Mouse (Mus musculus): ENCODE measurements at regions not wholly inside any gene's neighbourhood (a gene's known extent, or its start where the extent isn't known, plus 50 kb on each side); places are given as distances from the start of the nearest gene placed in this dataset.

- H3K4me3 ChIP-seq (replicated peaks; ENCODE audit: low read length): peak overlapping the region; percentile 23; the same call in 1 of the 2 replicates
- H3K4me2 ChIP-seq (ENCODE audit: low read depth, low read length): peak overlapping the region; percentile 45; the same call in 1 of the 2 replicates
- peak; percentile 74 for ATAC-seq (ENCODE audit: insufficient read depth, low FRiP score)
- H3K9ac ChIP-seq (ENCODE audit: low read length): peak overlapping the region; percentile 44; the same call in 1 of the 2 replicates
- H3K9me3 ChIP-seq (replicated peaks; ENCODE audit: control insufficient read depth, low read length): no peaks in the 10 kb centered on the region
- no peaks in the 10 kb centered on the region for H3K4me1 ChIP-seq (ENCODE audit: control insufficient read depth, insufficient read depth, low read length)
- H3K27ac ChIP-seq (ENCODE audit: low read length): no peak overlapping the region
- H3K27me3 ChIP-seq (ENCODE audit: control insufficient read depth, insufficient read depth, low read length): no peaks in the 10 kb centered on the region
- no peaks in the 10 kb centered on the region for H3K36me3 ChIP-seq (ENCODE audit: control insufficient read depth, insufficient read depth, low read length)
- 16% methylated on average over 18 of the region's 18 CpGs for WGBS
These were observed 99.0 kb upstream of the Slc7a12 start for GRCm38 (mm10) chr3:14381421-14381992.

DNA sequence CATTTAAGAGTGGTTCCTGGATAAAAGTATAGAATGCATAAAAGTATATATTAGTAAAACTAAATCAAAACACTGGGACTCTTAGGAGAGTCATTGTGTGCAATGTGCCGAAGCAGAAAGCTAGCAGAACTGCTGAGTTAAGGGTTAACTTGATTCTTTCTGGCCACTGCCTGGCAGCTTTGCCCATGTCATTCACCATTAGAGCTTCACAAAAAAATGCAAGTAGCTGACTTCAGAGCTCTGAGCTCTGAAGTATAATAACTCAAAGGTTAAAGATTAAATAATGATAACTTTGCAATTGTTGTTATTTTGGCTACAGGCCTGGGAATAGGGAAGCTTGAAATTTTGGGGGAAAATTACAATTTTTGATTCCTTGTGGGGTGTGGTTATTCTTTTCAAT, 89.8 kb upstream of the Slc7a12 start:
- Histone ChIP-seq H3K27me3 (ENCODE audit: control insufficient read depth, insufficient read depth, low read length) (no peaks in the 10 kb centered on the region), H3K9ac (ENCODE audit: low read length) (no peak overlapping the region), H3K9me3 (replicated peaks; ENCODE audit: control insufficient read depth, low read length) (no peaks in the 10 kb centered on the region), H3K4me3 (replicated peaks; ENCODE audit: low read length) (no peak overlapping the region), H3K27ac (ENCODE audit: low read length) (no peak overlapping the region), H3K4me1 (ENCODE audit: control insufficient read depth, insufficient read depth, low read length) (no peaks in the 10 kb centered on the region), H3K36me3 (ENCODE audit: control insufficient read depth, insufficient read depth, low read length) (no peaks in the 10 kb centered on the region), H3K4me2 (ENCODE audit: low read depth, low read length) (no peak overlapping the region)
- no peak for ATAC-seq (ENCODE audit: insufficient read depth, low FRiP score)
- 79% methylated on average over 1 of the region's 1 CpGs for WGBS

DNA sequence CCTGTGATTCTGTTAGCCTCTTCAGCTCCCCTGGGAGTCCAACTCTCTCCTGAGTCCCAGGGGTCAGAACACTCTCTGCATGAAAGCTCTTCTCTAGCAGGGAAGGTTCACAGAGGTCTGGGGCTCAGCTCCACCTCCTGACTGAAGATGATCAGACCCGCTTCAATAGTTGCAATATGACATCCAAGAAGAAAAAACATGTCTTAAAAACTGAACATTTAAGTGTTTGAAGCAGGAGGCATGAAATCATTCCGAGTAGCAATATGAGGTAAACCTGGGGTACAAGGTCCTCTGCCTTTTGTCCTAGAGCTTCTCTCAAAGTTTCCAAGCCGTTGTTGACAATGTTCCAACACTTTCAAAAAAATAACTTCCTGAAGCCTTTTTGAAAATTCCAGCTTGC, 81.8 kb upstream of the Slc7a12 start:
- Histone ChIP-seq H3K9me3 (replicated peaks; ENCODE audit: control insufficient read depth, low read length) (no peaks in the 10 kb centered on the region), H3K4me2 (ENCODE audit: low read depth, low read length) (no peak overlapping the region), H3K9ac (ENCODE audit: low read length) (no peak overlapping the region), H3K4me1 (ENCODE audit: control insufficient read depth, insufficient read depth, low read length) (no peaks in the 10 kb centered on the region), H3K27ac (ENCODE audit: low read length) (no peak overlapping the region), H3K4me3 (replicated peaks; ENCODE audit: low read length) (no peak overlapping the region), H3K27me3 (ENCODE audit: control insufficient read depth, insufficient read depth, low read length) (no peaks in the 10 kb centered on the region), H3K36me3 (ENCODE audit: control insufficient read depth, insufficient read depth, low read length) (no peaks in the 10 kb centered on the region)
- 77% methylated on average over 3 of the region's 3 CpGs for WGBS
- no peak for ATAC-seq (ENCODE audit: insufficient read depth, low FRiP score)

DNA sequence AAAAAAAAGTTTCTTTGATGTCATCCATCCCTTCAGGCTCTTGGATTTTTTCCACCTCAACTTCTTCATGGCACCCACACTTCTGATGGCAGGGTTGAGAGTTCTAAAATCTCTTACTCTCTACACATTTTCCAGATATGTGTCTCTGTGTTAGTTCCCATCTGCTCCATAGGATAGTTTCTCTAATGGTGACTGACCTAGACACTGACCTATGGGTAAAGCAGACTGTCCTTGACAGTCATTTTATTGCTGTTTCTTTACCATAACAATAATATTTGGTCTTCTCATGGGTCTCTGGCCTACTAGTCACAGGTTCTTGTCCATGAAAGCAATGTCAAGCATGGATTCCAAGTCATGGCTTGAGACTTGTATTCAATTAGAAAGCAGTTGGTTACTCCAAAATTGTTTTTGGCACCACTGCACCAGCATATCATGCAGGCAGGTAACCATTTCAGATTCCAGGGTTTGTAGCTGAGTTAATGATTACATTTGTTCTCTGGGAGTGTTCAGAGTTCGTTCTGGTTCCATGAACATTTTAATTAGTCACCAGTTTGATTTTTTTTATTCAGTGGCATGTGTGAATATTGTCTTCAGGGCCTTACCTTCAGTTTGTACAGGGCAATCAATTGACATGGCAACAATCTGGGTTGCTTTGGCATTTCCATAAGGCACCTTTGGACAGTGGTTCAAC, 71.9 kb upstream of the Slc7a12 start:
- WGBS: 73% methylated on average over 1 of the region's 1 CpGs
- ATAC-seq (ENCODE audit: insufficient read depth, low FRiP score): no peak
- Histone ChIP-seq H3K9ac (ENCODE audit: low read length) (no peak overlapping the region), H3K36me3 (ENCODE audit: control insufficient read depth, insufficient read depth, low read length) (no peaks in the 10 kb centered on the region), H3K4me3 (replicated peaks; ENCODE audit: low read length) (no peak overlapping the region), H3K27ac (ENCODE audit: low read length) (no peak overlapping the region), H3K9me3 (replicated peaks; ENCODE audit: control insufficient read depth, low read length) (no peaks in the 10 kb centered on the region), H3K4me1 (ENCODE audit: control insufficient read depth, insufficient read depth, low read length) (no peaks in the 10 kb centered on the region), H3K27me3 (ENCODE audit: control insufficient read depth, insufficient read depth, low read length) (no peaks in the 10 kb centered on the region), H3K4me2 (ENCODE audit: low read depth, low read length) (no peak overlapping the region)

Measured in stomach, embryonic 16.5 days (tissue).